Mouse (Mus musculus): ENCODE measurements around the gene 2300002M23Rik. TPM values are rescaled to one million over a fixed set of nuclear protein-coding genes. Genes with fewer than 3 reads are reported as not detected.

Gene 2300002M23Rik
- total RNA-seq (2023), result not detected in 4 replicates

GRCm38 (mm10) chr17:35567150-35567549 lies at the start of gene 2300002M23Rik:
2300002M23Rik (plus strand) TSS chr17:35567450.

GRCm38 (mm10) chr17:35532901-35533300 lies 34.3 kb upstream of the 2300002M23Rik start, which contains the start of gene Psors1c2:
Psors1c2 (plus strand) TSS chr17:35533201.

GRCm38 (mm10) chr17:35551881-35552414 lies 15.3 kb upstream of the 2300002M23Rik start, which contains the start of gene Cdsn:
Cdsn (plus strand) TSS chr17:35552128.

GRCm38 (mm10) chr17:35601249-35601648 lies 34.0 kb downstream of the 2300002M23Rik start, which contains the start of gene Sfta2:
Sfta2 (plus strand) TSS chr17:35601549.

Other genes with a start within 250 kb of the 2300002M23Rik start
- gene H2-Q1, start 247.0 kb upstream of the 2300002M23Rik start, total RNA-seq (2023), result 10.1 to 16.4 TPM (median 11.8 TPM) in 4 replicates
- 6.5 to 10.8 TPM (median 9.4 TPM) in 4 replicates for gene H2-Q2, start 225.2 kb upstream of the 2300002M23Rik start, total RNA-seq (2023)
- gene H2-Q4, start 187.8 kb upstream of the 2300002M23Rik start, total RNA-seq (2023), result 317 to 360 TPM (median 339 TPM) in 4 replicates
- gene H2-Q6, start 142.6 kb upstream of the 2300002M23Rik start, total RNA-seq (2023), result 268 to 326 TPM (median 293 TPM) in 4 replicates
- gene H2-Q7, start 128.3 kb upstream of the 2300002M23Rik start, total RNA-seq (2023), result 159 to 187 TPM (median 166 TPM) in 4 replicates
- 60.3 to 65.1 TPM (median 63.2 TPM) in 4 replicates for gene H2-Q10, start 97.4 kb upstream of the 2300002M23Rik start, total RNA-seq (2023)
- 0.81 to 0.86 TPM in 2 of 4 replicates, not detected in the others for gene Pou5f1, start 61.4 kb upstream of the 2300002M23Rik start, total RNA-seq (2023)
- 4.2 to 5.3 TPM (median 5.0 TPM) in 4 replicates for gene Tcf19, start 50.6 kb upstream of the 2300002M23Rik start, total RNA-seq (2023)
- gene Cchcr1, start 50.4 kb upstream of the 2300002M23Rik start, total RNA-seq (2023), result 10.7 to 13.1 TPM (median 12.1 TPM) in 4 replicates
- not detected in 4 replicates for gene Psors1c2, start 34.2 kb upstream of the 2300002M23Rik start, total RNA-seq (2023)
- gene Cdsn, start 15.3 kb upstream of the 2300002M23Rik start, total RNA-seq (2023), result not detected in 4 replicates
- not detected in 4 replicates for gene Sfta2, start 34.1 kb downstream of the 2300002M23Rik start, total RNA-seq (2023)
- not detected in 4 replicates for gene Gm9573, start 59.2 kb downstream of the 2300002M23Rik start, total RNA-seq (2023)
- gene Mucl3, start 76.2 kb downstream of the 2300002M23Rik start, total RNA-seq (2023), result not detected in 4 replicates
- gene Vars2, start 100.1 kb downstream of the 2300002M23Rik start, total RNA-seq (2023), result 37.0 to 55.6 TPM (median 43.5 TPM) in 4 replicates
- gene Gtf2h4, start 106.3 kb downstream of the 2300002M23Rik start, total RNA-seq (2023), result 15.9 to 21.1 TPM (median 19.1 TPM) in 4 replicates
- 0.16 to 0.39 TPM in 2 of 4 replicates, not detected in the others for gene Ddr1, start 137.2 kb downstream of the 2300002M23Rik start, total RNA-seq (2023)

Measured in B cell, adult 62 days (primary cell).